Mouse (Mus musculus) heart, embryonic 11.5 days (tissue): Measurements from ENCODE around the gene Gm5065. TPM values are rescaled to one million over a fixed set of nuclear protein-coding genes. Genes with fewer than 3 reads are reported as not detected.

Experiments used
- ATAC-seq: fragments of 200-750 bp; cut with Nextera tagmentation; replicated peaks from 2 replicates; pipeline ENCODE4 v1.8.0; 2017; ENCODE audit warnings: moderate library complexity; ENCODE audit not compliant: insufficient number of reproducible peaks, low FRiP score, low TSS enrichment
- H3K27ac ChIP-seq: fragments of 300-500 bp; sonication (generic); 2 replicates; pipeline ENCODE4 v1.5.1; 2014; ENCODE audit warnings: mild to moderate bottlenecking, low read depth, low read length
- H3K27me3 ChIP-seq: fragments of 300-500 bp; sonication (generic); 2 replicates; pipeline ENCODE4 v1.6.1; 2014; ENCODE audit warnings: mild to moderate bottlenecking, low read length, mixed read lengths; ENCODE audit not compliant: control insufficient read depth, insufficient read depth
- H3K36me3 ChIP-seq: fragments of 300-500 bp; sonication (generic); 2 replicates; pipeline ENCODE4 v1.6.1; 2014; ENCODE audit warnings: mild to moderate bottlenecking, low read length, moderate library complexity, mixed read lengths; ENCODE audit not compliant: control insufficient read depth, insufficient read depth
- H3K4me1 ChIP-seq: fragments of 300-500 bp; sonication (generic); 2 replicates; pipeline ENCODE4 v1.6.1; 2014; ENCODE audit warnings: low read length; ENCODE audit not compliant: control insufficient read depth, insufficient read depth
- H3K4me2 ChIP-seq: fragments of 300-500 bp; sonication (generic); 2 replicates; pipeline ENCODE4 v1.6.1; 2014; ENCODE audit warnings: mild to moderate bottlenecking, moderate library complexity
- H3K4me3 ChIP-seq: fragments of 300-500 bp; sonication (generic); 2 replicates; pipeline ENCODE4 v1.5.1; 2014; ENCODE audit warnings: low read depth, low read length
- H3K9ac ChIP-seq: fragments of 300-500 bp; sonication (generic); 2 replicates; pipeline ENCODE4 v1.6.1; 2014; ENCODE audit warnings: mild to moderate bottlenecking, low read depth, low read length, moderate library complexity
- H3K9me3 ChIP-seq: fragments of 300-500 bp; sonication (generic); replicated peaks from 2 replicates; pipeline ENCODE4 v1.6.1; 2016; ENCODE audit warnings: low read length; ENCODE audit not compliant: control insufficient read depth
- WGBS: fragments of 180-500 bp; shearing (Covaris S2); extraction: QIAGEN DNeasy Blood & Tissue Kit; methylation state at CpG from one replicate; pipeline ENCODE4 v1.1.7; 2014; ENCODE audit not compliant: insufficient replicate concordance; 5-methylcytosine and 5-hydroxymethylcytosine counted together
- polyA plus RNA-seq: library from polyadenylated mRNA; unstranded; fragments of >200 nt; fragmentation: Nextera tagmentation; extraction: Ambion mirVana; gene quantifications from 2 replicates; pipeline ENCODE4 v1.2.1, GENCODE M21; 2014

The Gm5065 gene
- polyA plus RNA-seq = not detected in 2 replicates

DNA sequence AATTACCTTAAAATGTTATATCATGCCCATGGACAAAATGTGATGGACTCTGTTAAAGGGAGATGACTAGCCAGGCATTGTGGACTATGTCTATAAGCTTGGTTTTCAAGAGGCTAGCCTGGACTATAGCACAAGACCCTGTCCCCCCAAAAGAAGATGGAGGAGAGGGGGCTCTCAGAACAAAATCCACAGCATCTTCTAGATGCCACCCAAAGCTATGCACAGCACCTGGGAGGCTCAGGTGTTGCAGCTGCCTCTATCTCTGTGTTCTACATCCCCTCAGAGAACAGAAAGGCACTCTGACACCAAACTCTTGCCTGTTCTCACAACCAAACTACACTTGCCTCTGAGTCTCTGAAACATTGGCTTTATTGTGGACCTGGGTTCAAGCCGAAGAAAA is at the start of gene Gm5065:
Gene Gm5065 (plus strand): TSS at position 301 of the 400 bp plus-strand sequence.
- Histone ChIP-seq H3K4me3 (no peak within 1 kb of the TSS), H3K36me3 (no peaks in the 10 kb centered on the region), H3K9me3 (peaks cover 22% of the 10 kb centered on the region), H3K9ac (no peak within 1 kb of the TSS), H3K4me2 (no peak within 1 kb of the TSS), H3K27ac (no peak within 1 kb of the TSS), H3K4me1 (no peaks in the 10 kb centered on the region), H3K27me3 (no peaks in the 10 kb centered on the region)
- WGBS = 86% methylated on average over 1 of the region's 1 CpGs
- ATAC-seq = no peak

DNA sequence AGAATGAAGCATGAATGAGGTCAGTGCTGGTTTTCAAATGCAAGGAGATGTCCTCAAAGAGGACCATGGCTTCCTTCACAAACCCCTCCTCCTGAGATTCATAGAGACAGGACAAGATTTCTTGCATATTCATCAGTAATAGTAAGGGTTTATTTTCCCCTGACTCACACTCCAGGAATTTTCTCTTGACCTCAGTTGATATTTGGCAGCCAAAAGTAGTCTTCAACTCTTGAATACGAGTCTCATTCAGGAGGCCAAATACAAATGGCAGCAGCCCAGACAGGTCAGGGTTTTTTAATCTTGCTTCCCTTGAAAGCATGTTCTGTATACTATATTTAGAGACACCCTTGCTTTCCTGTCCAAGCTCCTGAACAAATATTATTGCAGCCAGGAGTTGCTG is 22.8 kb upstream of the Gm5065 start:
- 54% methylated on average over 1 of the region's 1 CpGs for WGBS
- no peak for ATAC-seq

DNA sequence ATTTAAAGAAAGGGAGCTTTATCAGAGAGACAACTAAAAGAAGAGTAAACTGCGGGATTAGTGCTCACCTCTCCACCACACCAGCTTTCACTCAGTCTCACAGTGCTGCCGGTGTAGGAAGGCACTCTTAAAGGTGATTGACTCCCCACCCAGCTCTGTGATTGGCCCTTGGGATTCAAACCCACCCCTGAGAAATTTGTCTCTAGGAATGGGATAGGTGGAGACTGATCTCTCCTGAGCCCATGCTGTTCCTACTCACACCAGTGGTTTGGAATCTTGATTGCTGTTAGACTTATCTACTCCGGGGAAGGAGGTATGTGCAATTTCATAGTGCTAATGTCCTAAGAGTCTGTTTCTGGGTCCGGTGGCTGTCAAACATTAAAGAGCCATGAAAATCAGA is 598 bp downstream of the Gm5065 start, which contains the start of gene Nlrp2:
Gene Nlrp2 (minus strand): TSS at position 101 of the 400 bp plus-strand sequence.
- Histone ChIP-seq H3K27ac (no peak within 1 kb of the TSS), H3K36me3 (no peaks in the 10 kb centered on the region), H3K4me1 (no peaks in the 10 kb centered on the region), H3K9ac (no peak within 1 kb of the TSS), H3K27me3 (no peaks in the 10 kb centered on the region), H3K9me3 (peaks cover 29% of the 10 kb centered on the region), H3K4me2 (no peak within 1 kb of the TSS), H3K4me3 (no peak within 1 kb of the TSS)
- no peak for ATAC-seq
- WGBS = 63% methylated on average over 4 of the region's 4 CpGs

More for the DNA sequence above, 22.8 kb upstream of the Gm5065 start:
- Histone ChIP-seq H3K9ac (no peak overlapping the region), H3K4me3 (no peak overlapping the region), H3K36me3 (no peaks in the 10 kb centered on the region), H3K4me2 (no peak overlapping the region), H3K4me1 (no peaks in the 10 kb centered on the region), H3K27ac (no peak overlapping the region), H3K9me3 (peaks cover 8% of the 10 kb centered on the region; the same call in 1 of the 2 replicates), H3K27me3 (no peaks in the 10 kb centered on the region)

DNA sequence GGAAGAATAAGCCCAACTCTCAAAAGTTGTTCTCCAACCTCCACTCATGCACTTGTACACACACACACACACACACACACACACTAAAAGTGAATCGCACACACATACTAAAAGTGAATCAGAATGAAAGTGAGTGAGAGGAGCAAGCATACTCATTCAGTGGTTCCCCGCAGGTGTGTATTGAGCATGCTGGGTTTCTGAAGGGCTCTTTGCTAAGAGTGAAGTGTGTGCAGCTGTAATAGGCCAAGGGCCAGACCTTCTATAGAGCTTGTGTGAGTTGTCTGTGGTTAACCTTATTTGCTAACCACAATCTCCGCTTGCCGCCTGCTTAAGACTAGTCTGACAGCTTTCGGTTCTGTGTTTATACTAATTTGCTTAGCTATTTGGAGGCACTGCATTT is 13.3 kb downstream of the Gm5065 start:
- no peak overlapping the region for H3K4me2 ChIP-seq
- peaks cover 18% of the 10 kb centered on the region for H3K9me3 ChIP-seq
- WGBS = 85% methylated on average over 5 of the region's 5 CpGs
- H3K4me3 ChIP-seq = no peak overlapping the region
- H3K36me3 ChIP-seq = no peaks in the 10 kb centered on the region
- no peak overlapping the region for H3K9ac ChIP-seq
- H3K4me1 ChIP-seq = no peaks in the 10 kb centered on the region
- ATAC-seq = no peak
- H3K27ac ChIP-seq = no peak overlapping the region
- no peaks in the 10 kb centered on the region for H3K27me3 ChIP-seq

DNA sequence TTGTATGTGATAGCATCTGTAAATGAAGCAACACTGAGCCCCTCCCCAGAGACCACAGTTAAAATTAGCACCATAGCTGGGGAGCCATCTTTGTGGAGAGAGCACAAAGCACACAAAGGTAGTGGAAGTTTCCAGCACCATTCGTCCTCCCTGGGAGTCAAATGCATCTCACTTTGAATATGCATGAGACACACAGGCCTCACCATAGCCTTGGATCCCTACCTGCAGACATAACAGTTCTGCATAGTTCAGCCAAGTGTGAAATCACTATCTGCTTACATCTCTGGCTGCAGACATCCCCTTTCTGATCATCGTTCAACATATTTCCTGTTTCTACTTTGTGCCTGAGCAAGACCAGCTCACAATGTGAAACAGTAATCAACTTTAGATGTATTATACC is 16.4 kb downstream of the Gm5065 start:
- no peak overlapping the region for H3K4me3 ChIP-seq
- H3K27ac ChIP-seq = no peak overlapping the region
- ATAC-seq = no peak
- H3K9ac ChIP-seq = no peak overlapping the region
- no peaks in the 10 kb centered on the region for H3K27me3 ChIP-seq
- H3K4me2 ChIP-seq = no peak overlapping the region
- 63% methylated on average over 2 of the region's 2 CpGs for WGBS
- H3K9me3 ChIP-seq = peaks cover 13% of the 10 kb centered on the region
- H3K4me1 ChIP-seq = no peaks in the 10 kb centered on the region
- H3K36me3 ChIP-seq = no peaks in the 10 kb centered on the region

DNA sequence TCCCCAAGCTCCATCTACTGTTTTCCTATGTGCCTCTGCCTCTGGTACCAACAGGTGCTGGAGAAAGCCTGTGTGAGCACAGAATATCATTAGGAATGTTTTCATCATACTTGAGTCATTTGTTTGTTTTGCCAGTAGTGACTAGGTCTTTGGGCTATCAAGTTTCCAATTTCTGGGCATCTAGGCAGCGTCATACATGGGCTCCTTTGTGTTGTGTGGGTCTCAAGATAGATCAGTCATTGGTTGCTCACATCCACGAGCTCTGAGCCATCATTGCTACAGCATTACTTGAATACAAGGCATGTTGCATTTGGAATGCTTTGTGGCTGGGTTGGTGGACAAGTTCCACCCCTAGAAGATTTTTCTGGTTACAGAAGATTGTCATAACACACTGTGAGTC is 55.9 kb downstream of the Gm5065 start:
- no peaks in the 10 kb centered on the region for H3K27me3 ChIP-seq
- H3K4me2 ChIP-seq = no peak overlapping the region
- H3K4me1 ChIP-seq = no peaks in the 10 kb centered on the region
- H3K9ac ChIP-seq = no peak overlapping the region
- no peaks in the 10 kb centered on the region for H3K36me3 ChIP-seq
- no peak overlapping the region for H3K27ac ChIP-seq
- peaks cover 9% of the 10 kb centered on the region for H3K9me3 ChIP-seq
- H3K4me3 ChIP-seq = no peak overlapping the region
- ATAC-seq = no peak
- 47% methylated on average over 2 of the region's 2 CpGs for WGBS

Other genes starting within 250 kb of the Gm5065 start
- not detected in 2 replicates for gene Rfpl4, start 233.6 kb upstream of the Gm5065 start, polyA plus RNA-seq
- 1.3 and 1.8 TPM in 2 replicates for gene Rasl2-9, start 224.6 kb upstream of the Gm5065 start, polyA plus RNA-seq
- gene Vmn1r55, start 200.9 kb upstream of the Gm5065 start, polyA plus RNA-seq = not detected in 2 replicates
- not detected in 2 replicates for gene Vmn1r56, start 153.8 kb upstream of the Gm5065 start, polyA plus RNA-seq
- gene Vmn1r57, start 132.0 kb upstream of the Gm5065 start, polyA plus RNA-seq = not detected in 2 replicates
- gene Nlrp2, start 498 bp downstream of the Gm5065 start, polyA plus RNA-seq = not detected in 2 replicates
- gene Vmn1r58, start 62.9 kb downstream of the Gm5065 start, polyA plus RNA-seq = not detected in 2 replicates
- not detected in 2 replicates for gene Vmn1r59, start 106.2 kb downstream of the Gm5065 start, polyA plus RNA-seq
- gene Vmn2r28, start 143.4 kb downstream of the Gm5065 start, polyA plus RNA-seq = not detected in 2 replicates
- not detected in 2 replicates for gene Vmn1r60, start 196.8 kb downstream of the Gm5065 start, polyA plus RNA-seq